Mouse (Mus musculus) heart, adult 18-20 months (tissue): Measurements from ENCODE around the gene Rexo2. TPM values are rescaled to one million over a fixed set of nuclear protein-coding genes. Genes with fewer than 3 reads are reported as not detected.
"Not testable (repeated sequence)": the region's sequence is repeated elsewhere in the genome, so short reads cannot be mapped to it uniquely, and the experiment has no call there.

Source experiments
- DNase-seq, 2 experiments: peaks; one replicate each; pipeline ENCODE4 v3.0.0; 2021 to 2022; ENCODE audit warnings: mixed read lengths in 1 of 2
- total RNA-seq, 2 experiments: library from RNA; stranded (reverse); gene quantifications; 2 replicates each; pipeline ENCODE4 v1.2.3; 2021

Gene Rexo2
- total RNA-seq, 2 experiments from 2014 or later, result 65.7 to 71.4 TPM

- no peak for DNase-seq
Measured at GRCm38 (mm10) chr9:48473131-48473530, 7.3 kb downstream of the Rexo2 start.

- DNase-seq, result no peak
Measured at GRCm38 (mm10) chr9:48472441-48473025, 7.9 kb downstream of the Rexo2 start.

- DNase-seq, result not testable (repeated sequence)
Measured at GRCm38 (mm10) chr9:48467471-48467870, 13.0 kb downstream of the Rexo2 start.

GRCm38 (mm10) chr9:48466804-48467203 is 13.6 kb downstream of the Rexo2 start:
- peak; percentile 65 to 91 for DNase-seq

GRCm38 (mm10) chr9:48465671-48466070 is 14.8 kb downstream of the Rexo2 start:
- no peak for DNase-seq

GRCm38 (mm10) chr9:48461545-48461944 is 18.9 kb downstream of the Rexo2 start:
- DNase-seq, result no peak

GRCm38 (mm10) chr9:48460720-48461119 is 19.7 kb downstream of the Rexo2 start:
- DNase-seq, result no peak

GRCm38 (mm10) chr9:48459391-48459790 is 21.0 kb downstream of the Rexo2 start:
- no peak for DNase-seq

GRCm38 (mm10) chr9:48458879-48459278 is 21.5 kb downstream of the Rexo2 start:
- DNase-seq, result no peak

GRCm38 (mm10) chr9:48455961-48456360 is 24.5 kb downstream of the Rexo2 start:
- DNase-seq, result no peak

GRCm38 (mm10) chr9:48450066-48450465 is 30.4 kb downstream of the Rexo2 start:
- DNase-seq, result no peak

- DNase-seq, result peak; percentile 14 to 53
Measured at GRCm38 (mm10) chr9:48447783-48448209, 32.6 kb downstream of the Rexo2 start.

GRCm38 (mm10) chr9:48444821-48445220 is 35.6 kb downstream of the Rexo2 start:
- no peak for DNase-seq

GRCm38 (mm10) chr9:48443873-48444272 is 36.5 kb downstream of the Rexo2 start:
- no peak for DNase-seq

GRCm38 (mm10) chr9:48432449-48432848 is 48.0 kb downstream of the Rexo2 start:
- DNase-seq, result no peak

- DNase-seq, result no peak
Measured at GRCm38 (mm10) chr9:48427176-48427575, 53.2 kb downstream of the Rexo2 start.

- peak in 1 of 2 experiments; percentile 13 for DNase-seq
Measured at GRCm38 (mm10) chr9:48423256-48423655, 57.2 kb downstream of the Rexo2 start.

- peak; percentile 8 to 33 for DNase-seq
Measured at GRCm38 (mm10) chr9:48422382-48422781, 58.0 kb downstream of the Rexo2 start.

- DNase-seq, result no peak
Measured at GRCm38 (mm10) chr9:48421561-48421960, 58.9 kb downstream of the Rexo2 start.

- no peak for DNase-seq
Measured at GRCm38 (mm10) chr9:48421029-48421428, 59.4 kb downstream of the Rexo2 start.

GRCm38 (mm10) chr9:48420437-48420836 is 60.0 kb downstream of the Rexo2 start:
- DNase-seq, result no peak

GRCm38 (mm10) chr9:48418829-48419228 is 61.6 kb downstream of the Rexo2 start:
- no peak for DNase-seq
